8 mouse cellular contexts compared by ENCODE assay signal in genomic region chr4:118620279-118620966, GRCm38 (mm10). TPM values are rescaled to one million over a fixed set of nuclear protein-coding genes. Genes with fewer than 3 reads are reported as not detected.
DNase-seq lines count a peak whose midpoint lies in the region; ATAC-seq and TF ChIP-seq lines count a peak whose summit lies in the region.

Gene Cfap57 (minus strand): TSS chr4:118620777.
Gene Ebna1bp2 (plus strand): TSS chr4:118620799.

- intact Hi-C loops in heart, postnatal 10 days (cut with DNase I), result no loop called here

- WGBS in forebrain, embryonic 12.5 days, result under 1% methylated on average over 32 of the region's 41 CpGs
- WGBS in large intestine, adult 2 months, result 2% methylated on average over 39 of the region's 41 CpGs
- WGBS in liver, postnatal 0 days (ENCODE audit: insufficient replicate concordance), result 1% methylated on average over 33 of the region's 41 CpGs
- WGBS in neural tube, embryonic 14.5 days, result under 1% methylated on average over 37 of the region's 41 CpGs

- no peak for TF ChIP-seq CTCF in E14TG2a.4 (conservative IDR thresholded peaks at IDR 0.05; ENCODE audit: low read length)
- no peak for TF ChIP-seq CTCF in liver, postnatal 0 days (IDR thresholded peaks at IDR 0.05; ENCODE audit: low read depth)

- H3K27ac ChIP-seq in forebrain, embryonic 12.5 days, result peak within 1 kb of the TSS; percentile 62; the same call in 1 of the 2 replicates
- H3K27ac ChIP-seq in liver, postnatal 0 days (ENCODE audit: low read depth), result no peak within 1 kb of the TSS; the same call in 1 of the 2 replicates
- H3K27ac ChIP-seq in neural tube, embryonic 14.5 days (ENCODE audit: low read depth, low read length), result no peak within 1 kb of the TSS

- 0 out of 2 replicates have a peak, but pooled peaks cover 5% of the 10 kb centered on the region for H3K27me3 ChIP-seq in E14TG2a.4 (ENCODE audit: insufficient read depth, low read length)
- H3K27me3 ChIP-seq in forebrain, embryonic 12.5 days, result no peaks in the 10 kb centered on the region
- H3K27me3 ChIP-seq in liver, postnatal 0 days (ENCODE audit: insufficient read depth, low read length), result no peaks in the 10 kb centered on the region
- no peaks in the 10 kb centered on the region for H3K27me3 ChIP-seq in neural tube, embryonic 14.5 days (ENCODE audit: control insufficient read depth, insufficient read depth, low read length)

- peak within 1 kb of the TSS; percentile 93 for H3K4me3 ChIP-seq in E14TG2a.4 (replicated peaks; ENCODE audit: low read length)
- H3K4me3 ChIP-seq in forebrain, embryonic 12.5 days (replicated peaks), result peak within 1 kb of the TSS; percentile 78
- peak within 1 kb of the TSS; percentile 77 for H3K4me3 ChIP-seq in liver, postnatal 0 days (ENCODE audit: low read depth, low read length)
- H3K4me3 ChIP-seq in neural tube, embryonic 14.5 days (ENCODE audit: low read depth, low read length), result peak within 1 kb of the TSS; percentile 57

- peaks cover 37% of the 10 kb centered on the region for H3K36me3 ChIP-seq in E14TG2a.4 (ENCODE audit: insufficient read depth, low read length)
- peaks cover 26% of the 10 kb centered on the region for H3K36me3 ChIP-seq in forebrain, embryonic 12.5 days (replicated peaks)
- H3K36me3 ChIP-seq in liver, postnatal 0 days (replicated peaks; ENCODE audit: insufficient read depth, low read length), result peaks cover 21% of the 10 kb centered on the region
- H3K36me3 ChIP-seq in neural tube, embryonic 14.5 days (ENCODE audit: control insufficient read depth, insufficient read depth, low read length), result peaks cover 16% of the 10 kb centered on the region

- peak; percentile 92 for ATAC-seq in forebrain, embryonic 12.5 days (ENCODE audit: low FRiP score)
- ATAC-seq in liver, postnatal 0 days, result peak; percentile 95
- ATAC-seq in neural tube, embryonic 14.5 days (ENCODE audit: low read depth), result peak; percentile 97

- DNase-seq in c-Kit-positive CD71-positive TER-119-positive erythroid progenitor cells, embryonic 14.5 days (ENCODE audit: low spot score), result peak; percentile 95
- peak; percentile 94 to 97 for DNase-seq in heart, postnatal 10 days
- DNase-seq in large intestine, adult 2 months (ENCODE audit: low read depth, low spot score), result peak; percentile 90
- DNase-seq in liver, postnatal 0 days, result peak; percentile 92
- peak; percentile 92 for DNase-seq in testis, postnatal 10 days (ENCODE audit: low spot score)

- H3K4me1 ChIP-seq in E14TG2a.4 (replicated peaks; ENCODE audit: low read depth, low read length), result peaks cover 42% of the 10 kb centered on the region
- H3K4me1 ChIP-seq in forebrain, embryonic 12.5 days, result peaks cover 11% of the 10 kb centered on the region
- H3K4me1 ChIP-seq in liver, postnatal 0 days (ENCODE audit: insufficient read depth), result peaks cover 9% of the 10 kb centered on the region
- peaks cover 7% of the 10 kb centered on the region for H3K4me1 ChIP-seq in neural tube, embryonic 14.5 days (ENCODE audit: control insufficient read depth, insufficient read depth, low read length)

- peak within 1 kb of the TSS; percentile 74 for H3K9ac ChIP-seq in forebrain, embryonic 12.5 days
- peak within 1 kb of the TSS; percentile 64 for H3K9ac ChIP-seq in liver, postnatal 0 days (replicated peaks)
- peak within 1 kb of the TSS; percentile 43 for H3K9ac ChIP-seq in neural tube, embryonic 14.5 days (replicated peaks; ENCODE audit: low read depth, low read length)

- TF ChIP-seq EP300 in liver, postnatal 0 days (IDR thresholded peaks at IDR 0.05; ENCODE audit: low read depth), result peak; percentile 32; the same call in 1 of the 2 replicates

- H3K4me2 ChIP-seq in forebrain, embryonic 12.5 days, result peak within 1 kb of the TSS; percentile 94
- peak within 1 kb of the TSS; percentile 83 for H3K4me2 ChIP-seq in liver, postnatal 0 days (ENCODE audit: low read depth, low read length)
- H3K4me2 ChIP-seq in neural tube, embryonic 14.5 days (ENCODE audit: low read depth, low read length), result peak within 1 kb of the TSS; percentile 82

- no peaks in the 10 kb centered on the region for H3K9me3 ChIP-seq in E14TG2a.4 (ENCODE audit: low read length)
- H3K9me3 ChIP-seq in forebrain, embryonic 12.5 days, result peaks cover 5% of the 10 kb centered on the region
- no peaks in the 10 kb centered on the region for H3K9me3 ChIP-seq in liver, postnatal 0 days (ENCODE audit: low read length)
- no peaks in the 10 kb centered on the region for H3K9me3 ChIP-seq in neural tube, embryonic 14.5 days (ENCODE audit: control insufficient read depth, low read length)

RNA-seq across cellular contexts. Expression of gene Cfap57, which starts in this region (rescaled TPM):
- polyA plus RNA-seq in forebrain, embryonic 12.5 days (2016; fragmentation: Nextera tagmentation; extraction: Ambion mirVana), result 0.74 and 0.89 TPM in 2 replicates
- total RNA-seq in heart, postnatal 10 days (2021), result under 1 TPM; 0.07 to 0.17 TPM
- polyA plus RNA-seq in large intestine, adult 2 months (2012; rRNA removed), result 0.03 and 0.26 TPM in 2 replicates
- polyA plus RNA-seq in liver, postnatal 0 days (2015; fragmentation: Nextera tagmentation; extraction: Ambion mirVana), result 0.36 and 0.42 TPM in 2 replicates
- polyA plus RNA-seq in neural tube, embryonic 14.5 days (2014; fragmentation: Nextera tagmentation; extraction: Ambion mirVana), result 1.5 TPM in 2 replicates

RNA-seq across cellular contexts. Expression of gene Ebna1bp2, which starts in this region (rescaled TPM):
- 193 and 200 TPM in 2 replicates for polyA plus RNA-seq in forebrain, embryonic 12.5 days (2016; fragmentation: Nextera tagmentation; extraction: Ambion mirVana)
- total RNA-seq in heart, postnatal 10 days (2021), result 10 to 100 TPM; 39.8 to 49.6 TPM
- 22.8 and 24.3 TPM in 2 replicates for polyA plus RNA-seq in large intestine, adult 2 months (2012; rRNA removed)
- 61.0 and 62.0 TPM in 2 replicates for polyA plus RNA-seq in liver, postnatal 0 days (2015; fragmentation: Nextera tagmentation; extraction: Ambion mirVana)
- 100.0 and 117 TPM in 2 replicates for polyA plus RNA-seq in neural tube, embryonic 14.5 days (2014; fragmentation: Nextera tagmentation; extraction: Ambion mirVana)
